Mouse (Mus musculus): ENCODE measurements at regions not wholly inside any gene's neighbourhood (a gene's known extent, or its start where the extent isn't known, plus 50 kb on each side); places are given as distances from the start of the nearest gene placed in this dataset.

DNA sequence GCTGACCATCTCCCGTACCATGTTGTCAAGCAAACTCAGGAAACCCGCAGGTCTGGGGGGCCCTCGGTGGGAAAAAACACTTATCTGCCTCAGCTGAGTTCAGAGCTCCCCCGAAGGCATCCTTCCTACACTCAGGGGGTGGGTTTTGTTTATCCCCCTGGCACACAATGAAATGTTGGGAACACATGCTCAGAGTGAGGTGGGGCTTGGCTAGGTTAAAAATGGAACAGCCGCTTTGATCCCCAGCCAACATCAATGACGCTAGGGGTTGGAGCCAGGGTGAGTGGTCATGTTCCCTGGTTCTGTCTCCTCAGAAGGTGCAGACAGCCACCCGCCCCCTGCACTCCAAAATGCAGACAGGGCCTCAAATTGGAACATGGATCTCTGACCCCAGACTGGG is 221.3 kb upstream of the Tbx3 start:
- TF ChIP-seq CTCF (IDR thresholded peaks at IDR 0.05; ENCODE audit: low read depth, low read length) (no peak), POLR2A (IDR thresholded peaks at IDR 0.05; ENCODE audit: insufficient read depth, low read length) (no peak), EP300 (IDR thresholded peaks at IDR 0.05; ENCODE audit: insufficient read depth, low read depth, low read length) (no peak)

Measured in ES-Bruce4 (cell line).